Mouse (Mus musculus) heart, postnatal 0 days (tissue): ENCODE results near the gene 1700028K03Rik. TPM values are rescaled to one million over a fixed set of nuclear protein-coding genes. Genes with fewer than 3 reads are reported as not detected.
A peak's percentile ranks its signal among the peaks of the same experiment; 100 is the strongest.

ENCODE experiments used
- ATAC-seq: fragments of 200-750 bp; cut with Nextera tagmentation; 2 replicates; pipeline ENCODE4 v1.8.0; 2017; ENCODE audit warnings: low read depth, moderate number of reproducible peaks, moderate library complexity; ENCODE audit not compliant: insufficient read depth
- DNase-seq: peaks from one replicate; pipeline ENCODE4 v3.0.0-alpha.2; 2016; ENCODE audit warnings: low spot score
- H3K27ac ChIP-seq: fragments of 300-500 bp; sonication (generic); 2 replicates; pipeline ENCODE4 v1.5.1; 2014; ENCODE audit warnings: low read depth, mild to moderate bottlenecking
- H3K27me3 ChIP-seq: fragments of 300-500 bp; sonication (generic); 2 replicates; pipeline ENCODE4 v1.6.1; 2014; ENCODE audit warnings: low read length, mixed read lengths; ENCODE audit not compliant: control insufficient read depth, insufficient read depth
- H3K36me3 ChIP-seq: fragments of 300-500 bp; sonication (generic); replicated peaks from 2 replicates; pipeline ENCODE4 v1.6.1; 2014; ENCODE audit warnings: low read length, mixed read lengths; ENCODE audit not compliant: control insufficient read depth, insufficient read depth
- H3K4me1 ChIP-seq: fragments of 300-500 bp; sonication (generic); 2 replicates; pipeline ENCODE4 v1.6.1; 2014; ENCODE audit warnings: antibody characterized with exemption; ENCODE audit not compliant: control insufficient read depth, insufficient read depth
- H3K4me2 ChIP-seq: fragments of 300-500 bp; sonication (generic); 2 replicates; pipeline ENCODE4 v1.6.1; 2014; ENCODE audit warnings: low read depth, mild to moderate bottlenecking, low read length, moderate library complexity
- H3K4me3 ChIP-seq: fragments of 300-500 bp; sonication (generic); 2 replicates; pipeline ENCODE4 v1.5.1; 2014; ENCODE audit warnings: low read depth, low read length
- H3K9ac ChIP-seq: fragments of 300-500 bp; sonication (generic); replicated peaks from 2 replicates; pipeline ENCODE4 v1.6.1; 2014; ENCODE audit warnings: low read depth, low read length, mixed read lengths
- H3K9me3 ChIP-seq: fragments of 300-500 bp; sonication (generic); replicated peaks from 2 replicates; pipeline ENCODE4 v1.6.1; 2016; ENCODE audit warnings: low read length; ENCODE audit not compliant: control insufficient read depth
- CTCF ChIP-seq: IDR thresholded peaks from 2 replicates; pipeline ENCODE4 v1.5.1; 2016; ENCODE audit warnings: antibody characterized with exemption, control low read depth, low read depth
- EP300 ChIP-seq: IDR thresholded peaks from 2 replicates; pipeline ENCODE4 v1.6.1; 2016; ENCODE audit warnings: antibody characterized with exemption, low read depth
- whole genome bisulfite sequencing: fragments of 180-500 bp; shearing (Covaris S2); extraction: QIAGEN DNeasy Blood & Tissue Kit; methylation state at CpG from one replicate; pipeline ENCODE4 v1.1.7; 2014; 5-methylcytosine and 5-hydroxymethylcytosine counted together
- polyA plus RNA-seq: library from polyadenylated mRNA; unstranded; fragments of >200 nt; fragmentation: Nextera tagmentation; extraction: Ambion mirVana; gene quantifications from 2 replicates; pipeline ENCODE4 v1.2.1, GENCODE M21; 2015
- total RNA-seq: library from RNA; depleted of rRNA; stranded (reverse); fragments of >200 nt; gene quantifications from 2 replicates; pipeline ENCODE4 v1.2.3, GENCODE M21; 2014; ENCODE audit warnings: low replicate concordance

The 1700028K03Rik gene
- total and polyA plus RNA-seq, 2 experiments from 2014 or later, result 0.05 TPM; not detected in 1

- Histone ChIP-seq H3K4me3 (no peak overlapping the region), H3K27me3 (no peaks in the 10 kb centered on the region), H3K4me1 (0 out of 2 replicates have a peak, but pooled peaks cover 4% of the 10 kb centered on the region), H3K4me2 (no peak overlapping the region), H3K36me3 (no peaks in the 10 kb centered on the region), H3K9ac (no peak overlapping the region), H3K27ac (no peak overlapping the region), H3K9me3 (no peaks in the 10 kb centered on the region)
- WGBS, result 79% methylated on average over 6 of the region's 6 CpGs
- TF ChIP-seq CTCF, result no peak
- no peak for TF ChIP-seq EP300
- ATAC-seq (no peak), DNase-seq (no peak)
Observed at GRCm38 (mm10) chr5:107521386-107521785, 13.1 kb upstream of the 1700028K03Rik start.

DNA sequence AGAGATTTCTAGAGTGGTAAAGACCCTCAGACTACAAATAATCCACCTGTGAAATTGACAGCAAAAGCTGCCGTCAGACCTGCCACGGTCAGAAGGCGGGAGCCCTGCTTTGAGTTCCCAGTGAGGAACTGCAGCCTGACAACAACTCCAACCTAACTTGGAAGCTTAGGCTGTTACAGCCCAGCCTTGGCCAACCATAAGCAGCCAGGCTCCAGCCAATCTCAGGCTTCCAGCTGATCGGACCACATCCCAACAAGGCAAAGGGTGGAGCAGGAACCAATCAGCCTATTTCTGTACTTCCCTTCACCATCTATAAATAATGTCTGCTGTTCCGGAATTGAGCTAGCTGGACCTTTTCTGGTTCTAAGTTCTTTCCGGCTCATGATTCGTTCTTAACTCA is 12.6 kb upstream of the 1700028K03Rik start:
- Histone ChIP-seq H3K9ac (no peak overlapping the region), H3K27ac (no peak overlapping the region), H3K27me3 (no peaks in the 10 kb centered on the region), H3K4me1 (0 out of 2 replicates have a peak, but pooled peaks cover 4% of the 10 kb centered on the region), H3K36me3 (no peaks in the 10 kb centered on the region), H3K4me3 (no peak overlapping the region), H3K9me3 (no peaks in the 10 kb centered on the region), H3K4me2 (no peak overlapping the region)
- ATAC-seq, result peak; percentile 79
- peak; percentile 44 for DNase-seq
- 57% methylated on average over 7 of the region's 7 CpGs for WGBS
- no peak for TF ChIP-seq CTCF
- TF ChIP-seq EP300, result no peak

- H3K36me3 ChIP-seq, result no peaks in the 10 kb centered on the region
- H3K9ac ChIP-seq, result no peak overlapping the region
- 65% methylated on average over 10 of the region's 10 CpGs for WGBS
- H3K9me3 ChIP-seq, result no peaks in the 10 kb centered on the region
- H3K4me3 ChIP-seq, result no peak overlapping the region
- no peaks in the 10 kb centered on the region for H3K27me3 ChIP-seq
- TF ChIP-seq EP300 (no peak), CTCF (no peak)
- H3K4me1 ChIP-seq, result 0 out of 2 replicates have a peak, but pooled peaks cover 4% of the 10 kb centered on the region
- no peak overlapping the region for H3K27ac ChIP-seq
- ATAC-seq (no peak), DNase-seq (no peak)
- no peak overlapping the region for H3K4me2 ChIP-seq
Observed at GRCm38 (mm10) chr5:107524281-107524680, 10.2 kb upstream of the 1700028K03Rik start.

DNA sequence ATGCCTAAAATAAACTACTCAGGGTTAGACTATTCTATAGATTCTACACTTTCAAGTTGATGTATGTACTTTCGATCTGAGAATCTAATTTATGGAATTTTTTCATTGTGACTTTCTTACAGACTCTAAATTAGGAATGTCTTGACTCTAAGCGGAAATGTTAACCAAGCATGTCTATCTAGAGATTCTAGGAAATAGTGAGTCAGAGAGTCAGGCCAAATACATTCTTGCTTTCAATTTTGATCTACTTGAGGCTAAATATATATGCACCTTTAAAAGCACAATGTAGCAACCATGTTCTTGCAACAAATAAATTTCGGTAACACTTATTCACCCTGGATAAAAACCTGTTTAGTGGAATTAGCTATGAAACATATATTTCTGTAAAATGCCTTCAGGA is 5.7 kb upstream of the 1700028K03Rik start:
- no peak for DNase-seq

DNA sequence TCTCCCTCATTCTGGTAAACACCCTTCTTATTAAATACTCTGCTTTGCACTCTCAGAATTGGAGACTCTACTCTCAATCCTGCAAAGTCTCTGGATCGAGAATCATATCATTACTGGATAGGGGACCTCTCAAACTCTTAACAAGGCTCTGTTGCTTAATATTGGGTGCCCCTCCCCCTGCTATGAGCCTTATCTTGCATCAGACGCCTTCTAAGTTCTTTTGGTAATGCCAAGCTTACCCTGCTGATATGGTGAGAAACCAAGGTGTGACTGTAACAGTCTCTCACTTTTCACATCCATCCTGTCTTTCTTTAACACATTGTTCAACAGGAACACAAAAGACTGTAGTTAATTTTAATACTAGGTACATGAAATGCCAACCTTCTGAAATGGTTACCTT is 919 bp upstream of the 1700028K03Rik start:
- Histone ChIP-seq H3K27ac (no peak overlapping the region), H3K27me3 (no peaks in the 10 kb centered on the region), H3K9me3 (no peaks in the 10 kb centered on the region), H3K36me3 (no peaks in the 10 kb centered on the region), H3K9ac (no peak overlapping the region), H3K4me1 (no peaks in the 10 kb centered on the region), H3K4me3 (no peak overlapping the region), H3K4me2 (no peak overlapping the region)
- no peak for ATAC-seq
- no peak for TF ChIP-seq EP300
- TF ChIP-seq CTCF, result no peak
- DNase-seq, result no peak
- WGBS, result 23% methylated on average over 2 of the region's 2 CpGs

More for the DNA sequence above, 5.7 kb upstream of the 1700028K03Rik start:
- Histone ChIP-seq H3K4me2 (no peak overlapping the region), H3K4me3 (no peak overlapping the region), H3K27me3 (no peaks in the 10 kb centered on the region), H3K36me3 (no peaks in the 10 kb centered on the region), H3K9me3 (no peaks in the 10 kb centered on the region), H3K4me1 (no peaks in the 10 kb centered on the region), H3K9ac (no peak overlapping the region), H3K27ac (no peak overlapping the region)
- WGBS, result 81% methylated on average over 3 of the region's 3 CpGs
- TF ChIP-seq CTCF (no peak), EP300 (no peak)
- ATAC-seq, result no peak

DNA sequence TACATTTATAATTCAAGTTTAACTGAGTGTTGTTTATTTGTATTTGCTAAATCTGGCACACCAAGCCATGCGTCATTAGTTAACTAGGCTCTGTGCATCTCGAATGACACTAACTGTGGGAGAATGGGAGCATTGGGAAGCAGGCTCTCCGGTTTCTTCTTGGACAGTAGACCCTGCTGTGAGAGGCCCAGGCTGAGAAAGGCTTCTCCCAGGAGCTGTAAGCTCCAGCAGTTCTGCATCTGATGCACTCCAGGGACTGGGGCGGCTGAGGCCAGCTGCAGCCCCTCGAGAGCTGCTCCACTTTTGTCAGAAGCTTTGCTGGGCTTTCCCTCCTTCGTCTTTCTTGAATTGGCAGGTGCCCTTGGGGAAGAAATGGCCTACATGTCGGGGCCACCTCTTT is 7.2 kb downstream of the 1700028K03Rik start:
- H3K27me3 ChIP-seq, result no peaks in the 10 kb centered on the region
- H3K27ac ChIP-seq, result no peak overlapping the region
- no peak for TF ChIP-seq EP300
- TF ChIP-seq CTCF, result no peak
- no peaks in the 10 kb centered on the region for H3K9me3 ChIP-seq
- no peak overlapping the region for H3K4me2 ChIP-seq
- H3K4me3 ChIP-seq, result no peak overlapping the region
- no peak for ATAC-seq
- 52% methylated on average over 7 of the region's 7 CpGs for WGBS
- no peaks in the 10 kb centered on the region for H3K36me3 ChIP-seq
- no peak overlapping the region for H3K9ac ChIP-seq
- no peak for DNase-seq
- H3K4me1 ChIP-seq, result no peaks in the 10 kb centered on the region
